Mouse (Mus musculus) cerebellum, adult 2 months (tissue): ENCODE measurements around the gene 1700020A23Rik.

Experiments
- CTCF ChIP-seq: fragments of 200-500 bp; IDR thresholded peaks from 2 replicates; pipeline ENCODE4 v1.5.1; 2011; ENCODE audit warnings: low read depth, mild to moderate bottlenecking, control low read depth, low read length, moderate library complexity, borderline replicate concordance; ENCODE audit not compliant: insufficient read depth
- POLR2A ChIP-seq: fragments of 200-500 bp; IDR thresholded peaks from 2 replicates; pipeline ENCODE4 v1.6.1; 2011; ENCODE audit warnings: low read length, control low read depth, borderline replicate concordance; ENCODE audit not compliant: insufficient read depth

GRCm38 (mm10) chr2:130386212-130386611 lies 18.8 kb upstream of the 1700020A23Rik start:
- TF ChIP-seq POLR2A (no peak), CTCF (no peak)
